Mouse (Mus musculus) gastrocnemius, adult 2 months (tissue): Measurements from ENCODE around the gene B430306N03Rik. TPM values are rescaled to one million over a fixed set of nuclear protein-coding genes. Genes with fewer than 3 reads are reported as not detected.

Experiments
- DNase-seq: peaks from one replicate; pipeline ENCODE4 v3.0.0; 2022
- H3K27ac ChIP-seq: fragments of 200-600 bp; 2 replicates; pipeline ENCODE4 v1.8.1; 2022; ENCODE audit warnings: mild to moderate bottlenecking
- H3K4me3 ChIP-seq: fragments of 200-600 bp; 2 replicates; pipeline ENCODE4 v1.8.1; 2022; ENCODE audit warnings: mild to moderate bottlenecking, moderate library complexity
- CTCF ChIP-seq: fragments of 200-600 bp; IDR thresholded peaks from 2 replicates; pipeline ENCODE4 v1.8.1; 2022; ENCODE audit warnings: antibody characterized with exemption, mild to moderate bottlenecking, moderate library complexity
- intact Hi-C: fragments of 180-260 bp; cut with DNase I; formaldehyde crosslinking; loops from one replicate; pipeline ENCODE4 v1.15.1; 2025
- total RNA-seq, 2 experiments: library from RNA; stranded (reverse); gene quantifications; 2 replicates each; pipeline ENCODE4 v1.2.3; 2021

B430306N03Rik gene
- total RNA-seq, 2 experiments from 2014 or later: not detected

GRCm38 (mm10) chr17:48324258-48324657 is 8.3 kb downstream of the B430306N03Rik start:
- no peak for TF ChIP-seq CTCF
- DNase-seq: no peak
- intact Hi-C loops: no loop called here
- Histone ChIP-seq H3K4me3 (no peak overlapping the region), H3K27ac (no peak overlapping the region)

- DNase-seq: no peak
- H3K4me3 ChIP-seq: no peak overlapping the region
- TF ChIP-seq CTCF: no peak
- intact Hi-C loops: no loop called here
- H3K27ac ChIP-seq: no peak overlapping the region
Measured at GRCm38 (mm10) chr17:48325093-48325492, 9.2 kb downstream of the B430306N03Rik start.

GRCm38 (mm10) chr17:48325638-48326037 is 9.7 kb downstream of the B430306N03Rik start:
- no peak overlapping the region for H3K4me3 ChIP-seq
- H3K27ac ChIP-seq: no peak overlapping the region
- intact Hi-C loops: no loop called here
- TF ChIP-seq CTCF: no peak
- no peak for DNase-seq

- intact Hi-C loops: no loop called here
- TF ChIP-seq CTCF: no peak
- Histone ChIP-seq H3K4me3 (no peak overlapping the region), H3K27ac (no peak overlapping the region)
- no peak for DNase-seq
Measured at GRCm38 (mm10) chr17:48326656-48327055, 10.7 kb downstream of the B430306N03Rik start.

- no peak overlapping the region for H3K27ac ChIP-seq
- intact Hi-C loops: no loop called here
- TF ChIP-seq CTCF: no peak
Measured at GRCm38 (mm10) chr17:48332524-48332923, 16.6 kb downstream of the B430306N03Rik start.

GRCm38 (mm10) chr17:48334186-48334585 is 18.2 kb downstream of the B430306N03Rik start:
- Histone ChIP-seq H3K27ac (no peak overlapping the region), H3K4me3 (no peak overlapping the region)
- no peak for TF ChIP-seq CTCF
- intact Hi-C loops: no loop called here
- DNase-seq: no peak

More at GRCm38 (mm10) chr17:48332524-48332923, 16.6 kb downstream of the B430306N03Rik start:
- DNase-seq: no peak
- H3K4me3 ChIP-seq: no peak overlapping the region

- TF ChIP-seq CTCF: peak; percentile 87
- Histone ChIP-seq H3K4me3 (no peak overlapping the region), H3K27ac (no peak overlapping the region)
- intact Hi-C loops: loop anchor here (1.0 kb wide), 1 partner anchor 63 kb away; no protein-coding TSS in a partner anchor
- DNase-seq: peak; percentile 83
Measured at GRCm38 (mm10) chr17:48336857-48337256, 20.9 kb downstream of the B430306N03Rik start.

- Histone ChIP-seq H3K27ac (no peak overlapping the region), H3K4me3 (no peak overlapping the region)
- TF ChIP-seq CTCF: no peak
- DNase-seq: no peak
- intact Hi-C loops: no loop called here
Measured at GRCm38 (mm10) chr17:48340267-48340666, 24.3 kb downstream of the B430306N03Rik start.

- no peak for TF ChIP-seq CTCF
- H3K27ac ChIP-seq: no peak overlapping the region
- DNase-seq: no peak
- intact Hi-C loops: no loop called here
- no peak overlapping the region for H3K4me3 ChIP-seq
Measured at GRCm38 (mm10) chr17:48341947-48342346, 26.0 kb downstream of the B430306N03Rik start.

GRCm38 (mm10) chr17:48343065-48343464 is 27.1 kb downstream of the B430306N03Rik start:
- intact Hi-C loops: no loop called here
- Histone ChIP-seq H3K27ac (no peak overlapping the region), H3K4me3 (no peak overlapping the region)
- DNase-seq: no peak
- no peak for TF ChIP-seq CTCF

- no peak overlapping the region for H3K4me3 ChIP-seq
- no peak for TF ChIP-seq CTCF
- DNase-seq: no peak
- no peak overlapping the region for H3K27ac ChIP-seq
- intact Hi-C loops: no loop called here
Measured at GRCm38 (mm10) chr17:48345824-48346223, 29.9 kb downstream of the B430306N03Rik start.

GRCm38 (mm10) chr17:48346231-48346630 is 30.3 kb downstream of the B430306N03Rik start, which contains the start of gene Trem2:
Gene Trem2 (plus strand): TSS chr17:48346401.
- intact Hi-C loops: no loop called here
- no peak for DNase-seq
- no peak within 1 kb of the TSS for H3K27ac ChIP-seq
- TF ChIP-seq CTCF: no peak
- H3K4me3 ChIP-seq: no peak within 1 kb of the TSS

- no peak for DNase-seq
- Histone ChIP-seq H3K27ac (no peak overlapping the region), H3K4me3 (no peak overlapping the region)
- no peak for TF ChIP-seq CTCF
- intact Hi-C loops: no loop called here
Measured at GRCm38 (mm10) chr17:48346834-48347233, 30.9 kb downstream of the B430306N03Rik start.

- Histone ChIP-seq H3K27ac (no peak overlapping the region), H3K4me3 (no peak overlapping the region)
- intact Hi-C loops: no loop called here
- no peak for TF ChIP-seq CTCF
- DNase-seq: no peak
Measured at GRCm38 (mm10) chr17:48347287-48347686, 31.3 kb downstream of the B430306N03Rik start.
